Mouse (Mus musculus): ENCODE data around the gene Srsf1.

DNA sequence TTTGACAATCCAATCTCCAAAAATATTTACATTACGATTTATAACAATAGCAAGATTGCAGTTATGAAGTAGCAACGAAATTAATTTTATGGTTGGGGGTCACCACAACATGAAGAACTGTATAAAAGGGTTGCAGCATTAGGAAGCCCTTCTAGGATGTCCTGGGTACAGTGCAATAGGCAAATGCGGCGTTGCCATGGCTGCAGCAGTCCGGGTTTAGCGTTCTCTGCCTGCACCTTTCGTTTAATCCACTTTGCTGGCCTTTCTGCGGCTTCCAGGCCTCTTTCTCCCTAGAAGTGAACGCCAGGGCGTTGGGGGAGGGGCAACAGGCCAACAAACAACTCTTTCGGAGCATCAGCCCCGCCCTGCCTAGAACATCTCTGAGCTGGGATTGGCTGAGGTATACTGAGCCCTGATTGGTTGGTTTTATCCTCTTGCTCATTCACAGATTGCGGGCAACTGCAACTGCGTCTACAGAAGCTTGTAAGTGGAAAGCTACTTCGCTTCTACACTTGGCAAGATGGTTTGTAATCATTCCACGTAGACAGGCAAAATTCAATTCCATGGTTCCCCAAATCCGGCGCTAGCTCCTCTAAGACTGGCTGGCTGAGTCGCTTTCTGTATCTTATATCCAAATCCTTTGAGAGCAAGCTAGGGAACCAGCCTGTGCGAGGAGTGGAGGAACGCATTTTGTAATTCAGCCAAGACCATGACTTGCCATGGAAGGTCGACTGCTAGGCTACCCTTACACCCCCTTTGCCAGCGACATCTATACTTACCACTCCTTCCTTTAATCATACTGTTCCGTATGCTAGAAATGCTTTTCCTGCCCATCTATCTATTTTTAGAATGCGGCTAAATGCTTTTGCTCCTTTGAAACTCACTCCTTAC is 39.8 kb downstream of the Srsf1 start:
- TF ChIP-seq POLR2A (IDR thresholded peaks at IDR 0.05; ENCODE audit: borderline replicate concordance, low read depth, low read length) (no peak), CTCF (IDR thresholded peaks at IDR 0.05; ENCODE audit: low read depth, low read length) (no peak)
